In the genomic region with DNA sequence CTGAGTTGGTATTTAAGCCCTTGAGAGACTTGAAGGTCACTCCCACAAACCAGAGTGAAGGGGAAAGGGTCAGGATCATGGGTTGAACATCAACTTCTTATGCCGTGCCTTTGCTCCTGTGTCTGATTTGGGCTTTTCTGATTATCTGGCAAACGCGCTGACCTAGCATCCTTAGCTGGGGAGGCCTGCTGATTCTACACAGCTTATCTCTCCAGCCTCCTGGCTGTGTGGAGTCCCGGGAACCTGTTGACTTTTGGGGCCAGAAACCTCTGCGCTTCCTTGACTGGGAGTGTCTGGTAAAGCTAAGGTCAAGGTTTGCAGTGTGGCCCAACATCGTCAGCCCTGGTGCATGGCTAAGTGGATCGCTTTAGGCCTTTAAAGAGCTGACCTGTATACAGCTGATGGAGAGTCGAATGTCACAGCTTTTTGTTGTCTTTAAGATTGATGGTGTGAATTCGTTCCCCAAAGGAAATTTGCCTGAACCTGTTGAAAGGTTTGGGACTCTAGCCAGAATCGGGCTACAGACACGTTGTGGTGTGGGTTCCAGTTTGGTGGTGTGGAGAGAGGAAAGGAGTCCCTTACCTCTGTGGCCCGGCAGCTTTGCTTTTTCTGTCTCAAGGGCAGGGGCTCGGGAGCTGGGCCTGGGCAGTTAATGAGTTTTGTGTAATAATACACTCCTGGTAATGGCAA, we compare ENCODE assay signal across 7 mouse cellular contexts. TPM values are rescaled to one million over a fixed set of nuclear protein-coding genes. Genes with fewer than 3 reads are reported as not detected.
DNase-seq lines count a peak whose midpoint lies in the region; ATAC-seq and TF ChIP-seq lines count a peak whose summit lies in the region.

No protein-coding gene starts in this region.

- no peaks in the 10 kb centered on the region for H3K9me3 ChIP-seq in forebrain, embryonic 14.5 days (replicated peaks; ENCODE audit: control insufficient read depth, low read length)
- H3K9me3 ChIP-seq in midbrain, postnatal 0 days (ENCODE audit: low read length): no peaks in the 10 kb centered on the region

- 59% methylated on average over 13 of the region's 13 CpGs for WGBS in forebrain, embryonic 14.5 days
- WGBS in kidney, adult 2 months: 31% methylated on average over 13 of the region's 13 CpGs
- WGBS in midbrain, postnatal 0 days: 67% methylated on average over 13 of the region's 13 CpGs

- peak overlapping the region; percentile 26; the same call in 1 of the 2 replicates for H3K9ac ChIP-seq in forebrain, embryonic 14.5 days (ENCODE audit: low read length)
- no peak overlapping the region for H3K9ac ChIP-seq in midbrain, postnatal 0 days (replicated peaks; ENCODE audit: low read length, poor library complexity, severe bottlenecking)

- H3K4me2 ChIP-seq in forebrain, embryonic 14.5 days (ENCODE audit: low read length): peak overlapping the region; percentile 30
- peak overlapping the region; percentile 96 for H3K4me2 ChIP-seq in midbrain, postnatal 0 days (ENCODE audit: low read depth, low read length, poor library complexity, severe bottlenecking)

- H3K36me3 ChIP-seq in forebrain, embryonic 14.5 days (ENCODE audit: control insufficient read depth, insufficient read depth, low read length): no peaks in the 10 kb centered on the region
- H3K36me3 ChIP-seq in kidney, adult 2 months (ENCODE audit: control insufficient read depth, insufficient read depth, low read length): no peaks in the 10 kb centered on the region
- H3K36me3 ChIP-seq in midbrain, postnatal 0 days (ENCODE audit: insufficient read depth, low read length): no peaks in the 10 kb centered on the region

- H3K4me3 ChIP-seq in forebrain, embryonic 14.5 days (ENCODE audit: low read depth, low read length): no peak overlapping the region
- H3K4me3 ChIP-seq in kidney, adult 2 months (ENCODE audit: insufficient read depth, low read depth, low read length): peak overlapping the region; percentile 12
- peak overlapping the region; percentile 16 for H3K4me3 ChIP-seq in midbrain, postnatal 0 days (ENCODE audit: low read depth, low read length)

- DNase-seq in kidney, adult 11 months: peak; percentile 81
- DNase-seq in kidney, postnatal 4 days: no peak
- DNase-seq in forebrain, embryonic 14.5 days (ENCODE audit: low spot score): no peak
- peak; percentile 86 for DNase-seq in kidney, adult 2 months
- no peak for DNase-seq in midbrain, postnatal 0 days (ENCODE audit: low spot score)
- DNase-seq in spleen, postnatal 4 days (ENCODE audit: low spot score in 2 of 2): no peak

- no peak for ATAC-seq in forebrain, embryonic 14.5 days
- ATAC-seq in midbrain, postnatal 0 days (ENCODE audit: low FRiP score): no peak
- no peak for ATAC-seq in erythroid progenitor cell, adult 5-6 weeks (replicated peaks; ENCODE audit: low FRiP score, poor library complexity, severe bottlenecking)

- H3K27ac ChIP-seq in forebrain, embryonic 14.5 days (ENCODE audit: low read depth, low read length): no peak overlapping the region
- H3K27ac ChIP-seq in kidney, adult 2 months (ENCODE audit: insufficient read depth, low read depth, low read length): peak overlapping the region; percentile 91
- no peak overlapping the region for H3K27ac ChIP-seq in midbrain, postnatal 0 days (ENCODE audit: low read depth, low read length)

- no peak for TF ChIP-seq POLR2A in kidney, adult 2 months (IDR thresholded peaks at IDR 0.05; ENCODE audit: low read depth, low read length)

- H3K4me1 ChIP-seq in forebrain, embryonic 14.5 days (ENCODE audit: control insufficient read depth, insufficient read depth, low read length): peaks cover 10% of the 10 kb centered on the region; the same call in 1 of the 2 replicates
- H3K4me1 ChIP-seq in kidney, adult 2 months (ENCODE audit: control insufficient read depth, insufficient read depth, low read length): peaks cover 11% of the 10 kb centered on the region
- peaks cover 16% of the 10 kb centered on the region for H3K4me1 ChIP-seq in midbrain, postnatal 0 days (ENCODE audit: insufficient read depth, low read length)

- no peaks in the 10 kb centered on the region for H3K27me3 ChIP-seq in forebrain, embryonic 14.5 days (replicated peaks; ENCODE audit: control insufficient read depth, insufficient read depth, low read length)
- no peaks in the 10 kb centered on the region for H3K27me3 ChIP-seq in kidney, adult 2 months (replicated peaks; ENCODE audit: control insufficient read depth, insufficient read depth, low read length)
- H3K27me3 ChIP-seq in midbrain, postnatal 0 days (ENCODE audit: insufficient read depth, low read length): no peaks in the 10 kb centered on the region

- no peak for TF ChIP-seq CTCF in kidney, adult 2 months (conservative IDR thresholded peaks at IDR 0.05; ENCODE audit: insufficient read depth, insufficient read length, low read depth, low read length)
- no peak for TF ChIP-seq CTCF in midbrain, postnatal 0 days (IDR thresholded peaks at IDR 0.05)

RNA-seq across cellular contexts. Expression of gene Slc43a2, which starts 3.8 kb away (rescaled TPM):
- 6.5 and 9.1 TPM in 2 replicates for polyA plus RNA-seq in forebrain, embryonic 14.5 days (2014; fragmentation: Nextera tagmentation; extraction: Ambion mirVana)
- 148 and 174 TPM in 2 replicates for polyA plus RNA-seq in kidney, adult 2 months (2012; rRNA removed)
- 34.3 and 34.5 TPM in 2 replicates for total RNA-seq in midbrain, postnatal 0 days (2014; rRNA removed)
- 17.0 and 20.4 TPM in 2 replicates for polyA plus RNA-seq in midbrain, postnatal 0 days (2015; fragmentation: Nextera tagmentation; extraction: Ambion mirVana)
- 4.3 and 6.3 TPM in 2 replicates for total RNA-seq in erythroid progenitor cell, adult 5-6 weeks (2015; ENCODE audit: low replicate concordance)
- total RNA-seq in erythroid progenitor cell, adult 5-6 weeks (2017; ENCODE audit: low replicate concordance): 4.5 and 8.2 TPM in 2 replicates

RNA-seq across cellular contexts. Expression of gene Scarf1, which starts 21.9 kb away (rescaled TPM):
- polyA plus RNA-seq in forebrain, embryonic 14.5 days (2014; fragmentation: Nextera tagmentation; extraction: Ambion mirVana): 2.7 and 3.4 TPM in 2 replicates
- 13.3 and 17.3 TPM in 2 replicates for polyA plus RNA-seq in kidney, adult 2 months (2012; rRNA removed)
- 3.6 and 3.8 TPM in 2 replicates for total RNA-seq in midbrain, postnatal 0 days (2014; rRNA removed)
- polyA plus RNA-seq in midbrain, postnatal 0 days (2015; fragmentation: Nextera tagmentation; extraction: Ambion mirVana): 3.0 and 3.5 TPM in 2 replicates
- not detected in 2 replicates for total RNA-seq in erythroid progenitor cell, adult 5-6 weeks (2015; ENCODE audit: low replicate concordance)
- 0.15 TPM in 1 of 2 replicates, not detected in the other for total RNA-seq in erythroid progenitor cell, adult 5-6 weeks (2017; ENCODE audit: low replicate concordance)

RNA-seq across cellular contexts. Expression of gene Rilp, which starts 25.4 kb away (rescaled TPM):
- polyA plus RNA-seq in forebrain, embryonic 14.5 days (2014; fragmentation: Nextera tagmentation; extraction: Ambion mirVana): 0.77 and 0.86 TPM in 2 replicates
- 19.3 and 19.8 TPM in 2 replicates for polyA plus RNA-seq in kidney, adult 2 months (2012; rRNA removed)
- 5.7 and 7.0 TPM in 2 replicates for total RNA-seq in midbrain, postnatal 0 days (2014; rRNA removed)
- 6.9 and 7.5 TPM in 2 replicates for polyA plus RNA-seq in midbrain, postnatal 0 days (2015; fragmentation: Nextera tagmentation; extraction: Ambion mirVana)
- not detected in 2 replicates for total RNA-seq in erythroid progenitor cell, adult 5-6 weeks (2015; ENCODE audit: low replicate concordance)
- total RNA-seq in erythroid progenitor cell, adult 5-6 weeks (2017; ENCODE audit: low replicate concordance): 0.26 and 1.3 TPM in 2 replicates

RNA-seq across cellular contexts. Expression of gene Prpf8, which starts 48.6 kb away (rescaled TPM):
- 67.0 and 73.1 TPM in 2 replicates for polyA plus RNA-seq in forebrain, embryonic 14.5 days (2014; fragmentation: Nextera tagmentation; extraction: Ambion mirVana)
- 88.0 and 92.7 TPM in 2 replicates for polyA plus RNA-seq in kidney, adult 2 months (2012; rRNA removed)
- total RNA-seq in midbrain, postnatal 0 days (2014; rRNA removed): 121 and 129 TPM in 2 replicates
- polyA plus RNA-seq in midbrain, postnatal 0 days (2015; fragmentation: Nextera tagmentation; extraction: Ambion mirVana): 25.7 and 27.6 TPM in 2 replicates
- total RNA-seq in erythroid progenitor cell, adult 5-6 weeks (2015; ENCODE audit: low replicate concordance): 69.6 and 70.0 TPM in 2 replicates
- total RNA-seq in erythroid progenitor cell, adult 5-6 weeks (2017; ENCODE audit: low replicate concordance): 53.6 and 56.5 TPM in 2 replicates

RNA-seq across cellular contexts. Expression of gene Pitpna, which starts 52.6 kb away (rescaled TPM):
- polyA plus RNA-seq in forebrain, embryonic 14.5 days (2014; fragmentation: Nextera tagmentation; extraction: Ambion mirVana): 94.2 and 101 TPM in 2 replicates
- 43.8 and 60.3 TPM in 2 replicates for polyA plus RNA-seq in kidney, adult 2 months (2012; rRNA removed)
- 105 and 108 TPM in 2 replicates for total RNA-seq in midbrain, postnatal 0 days (2014; rRNA removed)
- polyA plus RNA-seq in midbrain, postnatal 0 days (2015; fragmentation: Nextera tagmentation; extraction: Ambion mirVana): 91.7 and 106 TPM in 2 replicates
- 39.8 and 49.4 TPM in 2 replicates for total RNA-seq in erythroid progenitor cell, adult 5-6 weeks (2015; ENCODE audit: low replicate concordance)
- total RNA-seq in erythroid progenitor cell, adult 5-6 weeks (2017; ENCODE audit: low replicate concordance): 18.0 and 33.4 TPM in 2 replicates

Comparison
In these comparisons a context has a peak if more than half of its experiments do, and no peak if none do; other contexts are left out.
1. DNase-seq: peak in kidney, adult 11 months (single experiment) and kidney, adult 2 months (single experiment); none in kidney, postnatal 4 days (0 of 2), forebrain, embryonic 14.5 days (single experiment), midbrain, postnatal 0 days (single experiment) and spleen, postnatal 4 days (0 of 2).